Mouse (Mus musculus): ENCODE results near the gene Carns1. TPM values are rescaled to one million over a fixed set of nuclear protein-coding genes. Genes with fewer than 3 reads are reported as not detected.

The Carns1 gene
- 4.2 and 4.3 TPM in 2 replicates for polyA plus RNA-seq (2021; fragmentation: Nextera tagmentation)
- long read RNA-seq, experiment 1, partial matches to known transcripts: 8 of 24 reads
- long read RNA-seq, experiment 1, other reads (novel, unspliced or antisense): 8 of 24 reads
- long read RNA-seq, experiment 2, partial matches to known transcripts: 0 of 2 reads
- long read RNA-seq, experiment 2, other reads (novel, unspliced or antisense): 0 of 2 reads

DNA sequence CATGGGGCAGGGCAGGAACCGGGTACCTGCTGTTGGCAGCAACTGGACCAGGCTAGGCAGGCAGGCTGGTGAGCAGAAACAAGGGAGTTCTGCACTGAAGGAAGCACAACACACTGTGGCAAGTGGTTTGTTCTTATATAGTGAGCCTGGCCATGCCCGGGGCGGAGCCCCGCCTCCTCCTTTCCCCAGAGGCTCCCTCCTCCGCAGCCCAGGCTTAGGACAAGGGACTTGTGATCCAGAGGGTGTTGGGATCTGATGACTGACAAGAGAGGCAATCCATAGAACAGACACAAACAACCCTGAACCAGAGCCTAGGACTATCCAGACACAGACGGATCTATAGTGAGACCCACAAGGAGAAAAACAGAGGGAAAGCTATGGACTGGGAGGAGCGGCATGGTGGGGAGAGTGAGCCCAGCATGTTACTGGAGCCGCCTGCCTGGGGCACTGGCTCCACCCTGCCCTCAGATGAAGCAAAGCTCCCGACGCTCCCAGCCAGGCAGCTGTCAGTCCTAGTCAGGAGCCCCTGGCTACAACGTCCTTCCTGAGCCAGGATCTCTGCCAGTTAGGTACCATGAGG lies at the start of gene Carns1:
Gene Carns1, minus strand, starts transcription at position 112 of the 580 bp plus-strand sequence.

DNA sequence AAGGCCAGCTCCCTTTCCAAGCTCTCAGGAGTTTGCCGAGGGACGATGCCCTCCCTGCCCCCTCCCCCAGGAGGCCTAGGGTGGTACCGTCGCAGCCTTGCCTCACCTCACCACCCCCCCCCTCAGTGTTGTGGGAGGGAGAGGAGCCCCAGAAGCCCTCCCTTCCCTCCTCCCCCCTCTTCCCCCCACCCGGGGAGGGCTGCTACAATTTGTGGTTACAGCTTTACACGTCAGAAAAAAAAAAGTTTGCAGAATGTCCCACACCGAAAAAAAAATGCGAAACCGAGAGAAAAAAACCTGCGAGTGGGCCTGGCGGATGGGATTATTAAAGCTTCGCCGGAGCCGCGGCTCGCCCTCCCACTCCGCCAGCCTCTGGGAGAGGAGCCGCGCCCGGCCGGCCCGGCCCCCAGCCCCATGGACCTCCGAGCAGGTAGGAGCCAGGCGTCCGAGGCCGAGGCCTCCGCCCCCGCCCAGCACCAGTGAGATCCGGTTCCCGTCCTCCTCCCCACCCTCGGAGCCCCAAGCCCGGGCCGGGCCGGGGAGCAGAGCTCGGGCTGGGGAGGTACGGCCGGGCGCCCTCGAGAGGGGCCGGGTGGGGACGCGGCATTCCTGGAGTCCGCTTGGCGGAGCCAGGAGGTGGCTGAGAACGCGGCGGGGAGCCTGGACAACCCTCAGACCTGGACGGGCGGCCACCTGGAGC lies 38.9 kb upstream of the Carns1 start, which contains the start of the genes Clcf1 and AC109138.7:
Gene Clcf1, plus strand, starts transcription at position 168 of the 700 bp plus-strand sequence.
Gene AC109138.7, plus strand, starts transcription at position 287 of the 700 bp plus-strand sequence.

DNA sequence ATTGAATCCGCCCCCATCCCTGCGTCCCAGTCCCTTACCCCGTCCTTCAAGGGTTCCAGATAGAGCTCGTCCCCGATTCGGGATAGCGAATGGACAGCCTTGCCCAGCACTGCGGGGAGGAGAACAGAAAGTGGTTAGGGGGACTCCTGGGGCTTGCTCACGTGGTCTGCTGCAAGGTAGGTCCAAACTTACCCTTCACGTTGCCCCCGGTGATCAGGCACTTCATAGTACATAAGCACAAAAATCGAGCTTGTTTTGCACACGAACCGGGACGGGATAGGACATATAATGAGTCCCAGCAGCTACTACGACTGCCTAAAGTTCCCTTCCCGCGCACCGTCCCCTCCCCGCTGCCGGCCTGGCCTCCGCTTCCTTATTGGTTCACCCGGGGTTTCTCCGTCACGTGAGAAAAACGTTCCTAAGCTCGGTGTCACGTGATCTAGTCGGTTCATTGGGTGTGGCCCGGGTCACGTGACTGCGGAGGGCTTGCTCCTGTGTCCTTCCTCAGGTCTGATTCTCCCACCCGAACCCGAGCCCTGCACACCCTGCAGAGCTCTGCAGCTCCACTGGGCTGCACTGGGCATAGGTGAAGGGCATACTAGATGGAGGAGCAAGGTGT lies 26.1 kb upstream of the Carns1 start, which contains the start of gene Rad9a:
Gene Rad9a, minus strand, starts transcription at position 372 of the 619 bp plus-strand sequence.

DNA sequence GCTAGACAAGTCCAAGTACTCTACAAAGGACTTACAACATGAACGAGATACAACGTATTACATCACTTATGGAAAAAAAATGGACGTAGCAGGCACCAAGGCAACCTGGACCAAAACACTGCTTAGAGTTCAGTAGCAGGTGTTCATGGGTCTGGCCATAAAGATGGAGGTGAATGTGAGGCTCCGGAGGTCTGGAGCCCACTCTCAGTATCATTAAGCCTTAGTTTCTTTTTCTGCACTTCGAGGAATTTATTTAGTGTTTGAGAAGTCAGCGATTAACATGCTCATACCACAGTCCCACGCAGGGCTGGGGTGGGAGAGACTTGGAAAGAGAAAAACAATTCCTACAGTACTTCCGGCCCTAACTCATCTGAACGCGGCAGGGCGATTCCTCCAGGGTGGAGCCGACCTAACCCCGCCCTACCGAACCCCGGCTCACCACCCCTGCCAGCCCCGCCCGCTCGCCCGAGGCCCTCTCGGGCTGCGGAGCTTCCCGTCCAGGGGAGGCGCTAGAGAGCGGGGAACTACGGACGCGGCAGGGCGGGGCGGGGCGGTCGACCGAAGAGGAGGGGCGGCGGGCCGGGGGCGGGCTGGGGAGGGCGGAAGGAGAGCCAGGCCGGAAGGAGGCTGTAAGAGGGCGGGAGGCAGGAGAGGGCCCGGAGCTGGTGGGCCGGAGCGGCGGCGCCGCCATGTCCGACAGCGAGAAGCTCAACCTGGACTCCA lies 16.4 kb upstream of the Carns1 start, which contains the start of gene Ppp1ca:
Gene Ppp1ca, plus strand, starts transcription at position 538 of the 723 bp plus-strand sequence.

DNA sequence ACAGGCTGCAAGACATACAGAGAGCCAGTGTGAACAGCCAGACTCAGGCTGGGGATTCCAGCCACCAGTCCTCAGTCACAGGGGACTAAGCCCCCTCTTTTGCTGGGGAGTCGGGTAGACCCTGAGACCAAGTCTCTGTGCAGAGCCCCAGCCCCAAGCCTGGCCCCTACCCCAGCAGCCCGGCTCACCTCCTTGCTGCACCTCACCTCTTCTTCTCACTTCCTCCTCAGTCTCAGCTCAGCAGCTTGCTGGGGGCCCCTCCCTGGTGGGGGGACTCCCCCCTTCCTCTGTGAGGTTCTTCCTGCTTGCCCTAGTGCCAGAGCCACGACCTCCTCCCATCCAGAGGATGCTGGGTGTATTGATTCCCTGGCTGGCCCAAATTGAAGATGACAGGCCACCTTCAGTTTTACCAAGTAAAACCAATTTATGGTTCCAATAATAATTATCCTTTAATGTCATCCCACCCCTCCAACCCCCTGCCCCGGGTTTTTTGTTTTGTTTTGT lies 15.6 kb upstream of the Carns1 start, which contains the start of gene Tbc1d10c:
Gene Tbc1d10c, minus strand, starts transcription at position 454 of the 504 bp plus-strand sequence.

DNA sequence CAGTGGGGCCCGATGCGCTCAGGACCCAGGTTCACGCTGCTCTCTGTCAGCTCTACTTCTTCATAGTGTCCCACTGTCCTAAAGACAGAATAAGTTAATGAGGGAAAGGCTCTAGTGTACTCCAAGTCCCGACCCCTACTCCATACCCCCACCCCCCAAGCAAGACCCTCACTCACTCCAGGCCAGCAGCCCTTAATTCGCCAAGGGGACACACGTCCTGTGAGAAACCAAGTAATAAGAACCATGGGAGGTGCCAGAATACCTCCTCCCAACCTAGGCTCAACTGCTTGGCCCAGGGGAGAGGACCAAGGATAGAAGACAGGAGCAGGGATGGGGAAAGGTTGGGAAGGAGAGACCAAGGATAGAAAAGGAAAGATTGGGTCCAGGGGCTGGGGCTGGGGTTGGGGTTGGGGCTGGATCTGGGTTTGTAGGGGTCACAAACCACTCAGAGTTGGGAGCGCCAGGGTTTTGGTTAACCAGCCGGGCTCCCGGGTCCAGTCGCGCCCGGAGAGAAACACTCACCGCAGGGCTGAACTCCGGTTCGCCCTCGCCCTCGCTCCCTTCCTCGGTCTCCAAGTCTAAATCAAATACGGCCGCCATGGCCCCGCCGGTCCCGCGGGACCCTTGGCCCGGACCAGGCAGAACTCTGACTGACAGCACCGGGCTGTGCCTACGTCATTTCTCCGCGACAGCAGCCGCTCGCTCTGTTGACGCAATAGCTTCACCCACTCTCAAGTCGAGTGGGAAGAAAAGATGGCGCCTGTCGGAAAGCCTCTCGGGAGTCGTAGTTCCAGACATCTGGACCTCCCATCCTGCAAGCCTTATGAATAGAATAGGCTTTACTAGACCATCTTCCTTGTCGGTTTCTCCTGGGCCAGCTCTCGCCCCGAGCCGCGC lies 12.4 kb downstream of the Carns1 start, which contains the start of gene Rps6kb2:
Gene Rps6kb2, minus strand, starts transcription at position 709 of the 897 bp plus-strand sequence.

DNA sequence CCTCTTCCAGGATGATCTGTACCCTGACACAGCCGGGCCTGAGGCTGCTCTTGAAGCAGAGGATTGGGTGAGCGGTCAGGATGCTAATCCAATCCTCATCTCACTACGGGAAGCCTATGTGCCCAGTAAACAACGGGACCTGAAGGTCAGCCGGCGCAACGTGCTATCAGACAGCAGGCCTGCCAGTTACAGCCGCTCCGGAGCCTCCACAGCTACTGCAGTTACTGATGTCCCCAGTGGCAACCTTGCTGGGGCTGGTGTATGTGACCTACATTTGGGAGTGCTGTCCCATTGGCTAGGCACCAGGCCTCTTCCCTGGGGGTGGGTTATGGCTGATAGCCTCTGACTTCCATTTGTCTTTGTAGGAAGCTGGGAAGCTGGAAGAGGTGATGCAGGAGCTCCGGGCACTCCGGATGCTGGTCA lies 22.0 kb downstream of the Carns1 start, which contains the start of gene Ptprcap:
Gene Ptprcap, plus strand, starts transcription at position 373 of the 423 bp plus-strand sequence.

DNA sequence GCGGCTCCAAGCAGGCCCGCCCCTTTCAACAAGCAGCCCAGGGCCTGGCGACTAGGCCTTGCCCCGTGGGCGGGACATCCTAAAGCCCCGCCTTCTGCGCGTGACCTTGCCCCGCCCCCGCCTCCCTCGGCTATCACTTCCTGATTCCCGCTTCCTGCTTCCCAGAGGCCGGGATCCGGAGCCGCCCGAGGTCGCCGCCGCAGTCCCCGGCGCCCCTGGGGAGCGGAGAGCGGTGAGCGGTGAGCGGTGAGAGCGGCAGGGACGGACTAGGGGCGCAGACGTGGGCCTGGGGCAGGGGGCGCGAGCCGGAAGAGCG lies 26.8 kb downstream of the Carns1 start, which contains the start of gene Coro1b:
Gene Coro1b, plus strand, starts transcription at position 129 of the 316 bp plus-strand sequence.

DNA sequence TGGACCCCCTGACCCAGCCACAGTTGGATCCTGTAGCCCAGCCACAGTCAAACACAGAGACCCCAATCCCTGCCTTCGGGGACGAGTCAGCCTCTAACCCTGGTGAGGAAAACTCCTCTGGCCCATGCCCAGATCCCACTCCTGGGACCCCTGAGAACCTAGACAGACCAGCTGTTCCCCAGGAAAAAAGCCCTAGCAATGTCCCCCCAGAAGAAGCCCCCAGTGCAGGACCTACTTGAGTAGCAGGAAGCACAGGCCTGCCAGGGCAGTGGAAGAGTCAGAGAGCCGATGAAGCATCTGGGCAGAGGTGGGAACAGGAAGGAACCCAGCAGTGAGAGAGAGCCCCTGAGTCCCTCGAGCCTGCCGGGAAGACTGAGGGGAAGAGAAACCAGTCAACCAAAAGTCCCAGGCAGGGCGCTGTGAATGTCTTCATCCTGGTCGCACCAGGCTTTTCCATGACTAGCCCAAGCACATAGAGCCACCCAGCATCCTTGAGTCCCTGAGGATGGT lies 31.5 kb downstream of the Carns1 start, which contains the start of gene Cabp4:
Gene Cabp4, minus strand, starts transcription at position 275 of the 510 bp plus-strand sequence.

DNA sequence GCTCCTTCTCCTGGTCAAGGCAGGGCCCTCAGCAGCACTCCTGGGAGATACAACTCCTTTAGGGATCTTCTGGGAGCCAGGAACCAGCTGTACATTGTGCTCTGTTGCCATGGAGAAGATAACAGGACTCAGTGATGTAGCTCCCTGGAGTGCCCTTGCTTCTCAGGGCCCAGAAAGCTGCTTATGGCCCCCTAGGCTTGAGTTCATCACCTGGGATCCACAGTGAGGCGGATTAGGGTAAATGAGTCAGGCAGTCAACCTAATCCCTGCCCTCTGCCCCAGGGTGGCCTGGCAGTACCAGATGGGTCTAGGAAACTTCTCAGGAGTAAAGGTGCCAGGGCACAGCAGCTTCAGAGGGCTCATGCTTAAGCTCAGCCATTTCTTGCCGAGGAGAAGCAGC lies 35.8 kb downstream of the Carns1 start, which contains the start of gene Gpr152:
Gene Gpr152, plus strand, starts transcription at position 342 of the 400 bp plus-strand sequence.

DNA sequence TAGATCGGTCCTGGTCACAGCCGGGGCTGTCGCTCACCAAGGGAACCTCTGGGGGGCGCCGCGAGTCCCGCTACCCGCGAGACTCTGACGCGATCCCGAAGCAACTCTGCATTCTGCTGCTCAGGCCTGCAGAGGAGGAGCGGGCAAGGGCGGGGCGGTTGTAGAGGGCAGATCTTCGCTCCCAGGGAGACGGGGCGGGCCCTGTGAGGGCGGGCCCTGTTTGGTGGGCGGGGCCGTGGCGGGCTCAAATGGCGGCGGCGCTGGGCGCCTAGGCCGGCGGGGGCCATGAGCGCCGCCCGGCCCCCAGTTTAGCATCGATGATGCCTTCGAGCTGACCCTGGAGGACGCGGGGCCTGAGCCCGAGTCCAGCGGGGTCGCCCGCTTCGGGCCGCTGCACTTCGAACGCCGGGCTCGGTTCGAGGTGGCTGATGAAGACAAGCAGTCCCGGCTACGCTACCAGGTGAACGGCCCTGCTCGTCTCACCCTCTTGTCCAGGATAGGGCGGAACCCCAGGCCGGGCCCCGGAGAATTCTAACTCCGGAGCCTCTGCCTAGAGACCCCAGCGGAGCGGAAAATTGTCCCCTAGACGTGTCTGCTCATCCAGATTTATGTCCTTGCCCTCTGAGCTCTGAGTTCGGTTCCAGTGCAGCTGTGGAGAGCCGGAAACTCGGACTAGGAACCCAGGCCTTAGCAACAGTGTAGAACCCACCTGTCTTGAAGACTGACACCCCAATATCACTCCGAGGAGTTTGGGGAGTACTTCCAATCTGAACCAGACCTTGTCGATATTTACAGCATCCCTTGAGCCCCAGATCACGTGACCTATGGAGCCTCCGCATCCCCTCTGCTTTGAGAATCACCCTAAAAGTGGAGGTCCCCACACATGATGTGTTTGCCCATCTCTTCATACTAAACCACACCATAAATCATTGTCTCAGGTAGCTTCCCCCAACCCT lies 49.3 kb downstream of the Carns1 start, which contains the start of gene Aip:
Gene Aip, minus strand, starts transcription at position 118 of the 956 bp plus-strand sequence.

Other genes starting within 250 kb of the Carns1 start
- gene Aldh3b1, start 245.7 kb downstream of the Carns1 start, polyA plus RNA-seq (2021; fragmentation: Nextera tagmentation): 6.4 and 6.9 TPM in 2 replicates
- 20.5 and 23.3 TPM in 2 replicates for gene Unc93b1, start 240.3 kb downstream of the Carns1 start, polyA plus RNA-seq (2021; fragmentation: Nextera tagmentation)
- gene Aldh3b3, start 216.8 kb downstream of the Carns1 start, polyA plus RNA-seq (2021; fragmentation: Nextera tagmentation): 0.13 TPM in 1 of 2 replicates, not detected in the other
- 2.0 and 2.7 TPM in 2 replicates for gene Aldh3b2, start 203.2 kb downstream of the Carns1 start, polyA plus RNA-seq (2021; fragmentation: Nextera tagmentation)
- gene Acy3, start 188.9 kb downstream of the Carns1 start, polyA plus RNA-seq (2021; fragmentation: Nextera tagmentation): 3.2 and 3.9 TPM in 2 replicates
- gene Tbx10, start 182.7 kb downstream of the Carns1 start, polyA plus RNA-seq (2021; fragmentation: Nextera tagmentation): not detected in 2 replicates
- gene Nudt8, start 174.9 kb downstream of the Carns1 start, polyA plus RNA-seq (2021; fragmentation: Nextera tagmentation): 21.4 and 23.0 TPM in 2 replicates
- 0.13 and 0.21 TPM in 2 replicates for gene Gm49405, start 174.9 kb downstream of the Carns1 start, polyA plus RNA-seq (2021; fragmentation: Nextera tagmentation)
- gene Doc2g, start 172.2 kb downstream of the Carns1 start, polyA plus RNA-seq (2021; fragmentation: Nextera tagmentation): 2.1 and 3.3 TPM in 2 replicates
- 400 and 516 TPM in 2 replicates for gene Ndufv1, start 162.7 kb downstream of the Carns1 start, polyA plus RNA-seq (2021; fragmentation: Nextera tagmentation)
- gene Gstp1, start 137.5 kb downstream of the Carns1 start, polyA plus RNA-seq (2021; fragmentation: Nextera tagmentation): 1,005 and 1,067 TPM in 2 replicates
- gene Gstp2, start 129.5 kb downstream of the Carns1 start, polyA plus RNA-seq (2021; fragmentation: Nextera tagmentation): 2.2 and 7.2 TPM in 2 replicates
- gene Gstp3, start 115.9 kb downstream of the Carns1 start, polyA plus RNA-seq (2021; fragmentation: Nextera tagmentation): not detected in 2 replicates
- not detected in 2 replicates for gene Cabp2, start 93.9 kb downstream of the Carns1 start, polyA plus RNA-seq (2021; fragmentation: Nextera tagmentation)
- 52.6 and 68.9 TPM in 2 replicates for gene Cdk2ap2, start 78.3 kb downstream of the Carns1 start, polyA plus RNA-seq (2021; fragmentation: Nextera tagmentation)
- 53.9 and 65.8 TPM in 2 replicates for gene Pitpnm1, start 75.5 kb downstream of the Carns1 start, polyA plus RNA-seq (2021; fragmentation: Nextera tagmentation)
- gene Aip, start 49.6 kb downstream of the Carns1 start, polyA plus RNA-seq (2021; fragmentation: Nextera tagmentation): 168 and 240 TPM in 2 replicates
- gene Gpr152, start 35.7 kb downstream of the Carns1 start, polyA plus RNA-seq (2021; fragmentation: Nextera tagmentation): not detected in 2 replicates
- 0.06 and 0.11 TPM in 2 replicates for gene Cabp4, start 31.4 kb downstream of the Carns1 start, polyA plus RNA-seq (2021; fragmentation: Nextera tagmentation)
- gene Coro1b, start 26.9 kb downstream of the Carns1 start, polyA plus RNA-seq (2021; fragmentation: Nextera tagmentation): 87.0 and 103 TPM in 2 replicates
- gene Ptprcap, start 21.9 kb downstream of the Carns1 start, polyA plus RNA-seq (2021; fragmentation: Nextera tagmentation): 0.72 and 1.4 TPM in 2 replicates
- gene Rps6kb2, start 12.1 kb downstream of the Carns1 start, polyA plus RNA-seq (2021; fragmentation: Nextera tagmentation): 11.8 and 16.7 TPM in 2 replicates
- 0.51 and 0.69 TPM in 2 replicates for gene Tbc1d10c, start 15.8 kb upstream of the Carns1 start, polyA plus RNA-seq (2021; fragmentation: Nextera tagmentation)
- 387 and 460 TPM in 2 replicates for gene Ppp1ca, start 16.6 kb upstream of the Carns1 start, polyA plus RNA-seq (2021; fragmentation: Nextera tagmentation)
- 6.8 and 7.0 TPM in 2 replicates for gene Rad9a, start 26.2 kb upstream of the Carns1 start, polyA plus RNA-seq (2021; fragmentation: Nextera tagmentation)
- gene Clcf1, start 38.8 kb upstream of the Carns1 start, polyA plus RNA-seq (2021; fragmentation: Nextera tagmentation): 0.19 and 0.76 TPM in 2 replicates
- not detected in 2 replicates for gene AC109138.7, start 38.9 kb upstream of the Carns1 start, polyA plus RNA-seq (2021; fragmentation: Nextera tagmentation)
- 31.3 and 44.7 TPM in 2 replicates for gene Pold4, start 56.4 kb upstream of the Carns1 start, polyA plus RNA-seq (2021; fragmentation: Nextera tagmentation)
- 5.3 and 7.5 TPM in 2 replicates for gene Ssh3, start 93.7 kb upstream of the Carns1 start, polyA plus RNA-seq (2021; fragmentation: Nextera tagmentation)
- 54.6 and 59.2 TPM in 2 replicates for gene Ankrd13d, start 107.7 kb upstream of the Carns1 start, polyA plus RNA-seq (2021; fragmentation: Nextera tagmentation)
- gene Grk2, start 130.7 kb upstream of the Carns1 start, polyA plus RNA-seq (2021; fragmentation: Nextera tagmentation): 62.5 and 70.5 TPM in 2 replicates
- gene Kdm2a, start 222.8 kb upstream of the Carns1 start, polyA plus RNA-seq (2021; fragmentation: Nextera tagmentation): 8.5 and 13.1 TPM in 2 replicates

Measured in left cerebral cortex, adult 6 months (tissue).